Mouse (Mus musculus): ENCODE measurements around the gene S100a9.

DNA sequence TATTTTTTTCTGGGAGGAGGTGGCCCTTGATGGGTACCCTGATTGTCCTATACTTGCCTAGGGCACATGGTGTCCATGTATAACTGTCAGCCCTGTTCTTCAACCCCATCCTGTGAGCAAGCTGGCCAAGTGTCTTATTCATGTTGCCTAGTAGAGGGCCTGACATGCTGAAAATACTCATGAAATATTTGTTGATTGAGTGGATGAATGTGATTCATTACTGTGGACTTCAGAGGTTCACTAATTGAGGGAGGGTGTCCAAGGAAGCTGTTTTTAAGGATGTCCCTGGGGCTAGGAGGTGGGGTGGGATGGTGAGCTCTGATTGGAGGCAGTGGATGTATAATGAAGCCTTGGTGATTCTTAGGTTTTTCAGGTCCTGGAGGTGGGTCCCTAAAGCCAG is 41.8 kb downstream of the S100a9 start, which contains the start of gene S100a7a:
- TF ChIP-seq CTCF (conservative IDR thresholded peaks at IDR 0.05; ENCODE audit: low read length) = no peak
- TF ChIP-seq POU5F1 (IDR thresholded peaks at IDR 0.05; ENCODE audit: borderline replicate concordance, low read length) = no peak
- TF ChIP-seq NANOG (IDR thresholded peaks at IDR 0.05; ENCODE audit: borderline replicate concordance, low read length) = no peak

Data from E14TG2a.4 (cell line).